Mouse (Mus musculus): Measurements from ENCODE around the gene Pnrc2. TPM values are rescaled to one million over a fixed set of nuclear protein-coding genes. Genes with fewer than 3 reads are reported as not detected.

Gene Pnrc2
- total RNA-seq, 2 experiments from 2014 or later, result 48.8 to 49.7 TPM

GRCm38 (mm10) chr4:135875546-135875945 is 1.9 kb upstream of the Pnrc2 start:
- intact Hi-C loops (cut with DNase I), result loop anchor here (10.0 kb wide), 1 partner anchor 951 kb away; the partner anchor contains the start of gene Rsrp1
- no peak for DNase-seq (ENCODE audit: low spot score in 2 of 2)

DNA sequence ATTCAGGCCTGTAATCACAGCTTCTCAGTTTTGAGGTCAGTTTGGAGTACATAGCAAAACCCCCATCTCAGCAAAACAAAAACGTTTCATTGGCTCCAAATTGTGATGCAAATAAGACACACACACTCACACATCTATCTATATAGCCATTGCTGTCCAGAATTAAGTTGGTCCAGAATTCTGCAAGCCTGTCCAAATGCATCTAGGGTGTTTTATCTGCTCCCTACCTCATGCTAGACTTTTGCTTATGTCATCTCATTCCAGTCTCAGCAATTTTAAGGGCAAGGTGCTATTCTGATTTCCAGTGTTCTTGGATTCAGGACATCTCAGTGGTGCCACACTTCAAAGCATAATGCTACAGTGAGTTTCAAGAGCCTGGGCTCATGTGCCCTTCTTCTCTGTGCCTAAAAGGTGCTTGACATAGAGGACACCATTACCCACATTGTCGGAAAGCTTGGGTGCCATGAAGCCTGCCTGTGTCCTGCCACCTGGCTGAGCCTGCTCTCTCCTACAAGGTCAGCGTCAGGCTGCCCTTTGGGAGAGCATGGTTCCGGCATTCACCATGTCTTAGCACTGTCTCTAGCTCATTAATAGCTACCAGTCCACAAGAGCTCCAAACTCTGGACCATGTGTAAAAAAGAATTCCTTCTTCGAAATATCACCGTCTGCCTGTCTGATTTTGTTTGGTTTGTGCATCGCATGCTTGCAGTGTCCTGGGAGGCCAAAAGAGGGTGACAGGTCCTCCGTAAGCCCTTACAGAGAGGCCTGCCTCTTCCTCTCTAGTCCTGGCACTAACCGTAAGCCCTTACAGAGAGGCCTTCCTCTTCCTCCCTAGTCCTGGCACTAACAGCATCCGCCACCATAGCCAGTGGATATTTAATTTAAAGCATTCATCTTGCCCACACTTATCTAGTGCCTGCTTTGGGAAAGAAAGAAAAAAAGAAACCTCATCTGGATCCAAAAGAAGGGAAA is 1.2 kb upstream of the Pnrc2 start:
- DNase-seq (ENCODE audit: low spot score in 2 of 2), result no peak
- intact Hi-C loops (cut with DNase I), result loop anchor here (10.0 kb wide), 1 partner anchor 950 kb away; the partner anchor contains the start of gene Rsrp1

GRCm38 (mm10) chr4:135872589-135873391 is 860 bp downstream of the Pnrc2 start:
- intact Hi-C loops (cut with DNase I), result loop anchor here (1.0 to 10.0 kb wide), 2 partner anchors 16 to 948 kb away; partner anchors contain the start of gene Rsrp1
- DNase-seq (ENCODE audit: low spot score in 2 of 2), result no peak

- intact Hi-C loops (cut with DNase I), result loop anchor here (10.0 kb wide), 1 partner anchor 947 kb away; the partner anchor contains the start of gene Rsrp1
- no peak for DNase-seq (ENCODE audit: low spot score in 2 of 2)
Measured at GRCm38 (mm10) chr4:135872015-135872414, 1.6 kb downstream of the Pnrc2 start.

- DNase-seq (ENCODE audit: low spot score in 2 of 2), result no peak
- intact Hi-C loops (cut with DNase I), result loop anchor here (10.0 kb wide), 1 partner anchor 946 kb away; the partner anchor contains the start of gene Rsrp1
Measured at GRCm38 (mm10) chr4:135870227-135871023, 3.2 kb downstream of the Pnrc2 start.

GRCm38 (mm10) chr4:135868996-135869395 is 4.7 kb downstream of the Pnrc2 start:
- DNase-seq (ENCODE audit: low spot score in 2 of 2), result no peak
- intact Hi-C loops (cut with DNase I), result no loop called here

GRCm38 (mm10) chr4:135857597-135858186 is 16.0 kb downstream of the Pnrc2 start:
- DNase-seq (ENCODE audit: low spot score in 2 of 2), result no peak
- intact Hi-C loops (cut with DNase I), result loop anchor here (5.0 kb wide), 1 partner anchor 35 kb away; no protein-coding TSS in a partner anchor

- peak; percentile 51 to 53 for DNase-seq (ENCODE audit: low spot score in 2 of 2)
- intact Hi-C loops (cut with DNase I), result loop anchor here (1.0 to 5.0 kb wide), 2 partner anchors 17 to 34 kb away; partner anchors contain the start of gene Pnrc2
Measured at GRCm38 (mm10) chr4:135856223-135857091, 17.2 kb downstream of the Pnrc2 start.

GRCm38 (mm10) chr4:135855536-135856222 is 18.0 kb downstream of the Pnrc2 start, which contains the start of gene Srsf10:
Srsf10 (plus strand) TSS chr4:135855747.
- DNase-seq (ENCODE audit: low spot score in 2 of 2), result peak; percentile 95 to 96
- intact Hi-C loops (cut with DNase I), result loop anchor here (1.0 to 5.0 kb wide), 2 partner anchors 18 to 33 kb away; partner anchors contain the start of gene Pnrc2

GRCm38 (mm10) chr4:135855080-135855479 is 18.6 kb downstream of the Pnrc2 start:
- DNase-seq (ENCODE audit: low spot score in 2 of 2), result no peak
- intact Hi-C loops (cut with DNase I), result loop anchor here (5.0 kb wide), 1 partner anchor 33 kb away; no protein-coding TSS in a partner anchor

DNA sequence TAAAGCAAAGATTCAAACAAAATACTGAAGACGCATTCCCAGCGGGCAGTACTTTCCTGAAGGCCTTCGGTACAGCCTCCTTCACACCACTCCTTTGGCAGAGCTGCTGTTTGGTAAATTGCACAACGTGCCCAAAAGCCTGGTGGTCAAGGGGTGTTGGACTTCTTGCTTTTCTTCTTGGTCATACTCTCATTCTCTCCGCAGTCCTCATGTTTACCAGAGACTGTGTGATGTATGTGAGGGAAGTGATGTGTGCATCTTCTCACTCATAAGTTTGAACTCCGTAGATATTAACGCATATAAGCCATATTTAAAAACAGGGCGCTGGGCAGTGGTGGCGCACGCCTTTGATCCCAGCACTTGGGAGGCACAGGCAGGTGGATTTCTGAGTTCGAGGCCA is 19.0 kb downstream of the Pnrc2 start:
- no peak for DNase-seq (ENCODE audit: low spot score in 2 of 2)
- intact Hi-C loops (cut with DNase I), result loop anchor here (5.0 kb wide), 1 partner anchor 32 kb away; no protein-coding TSS in a partner anchor

- intact Hi-C loops (cut with DNase I), result no loop called here
- DNase-seq (ENCODE audit: low spot score in 2 of 2), result no peak
Measured at GRCm38 (mm10) chr4:135853987-135854546, 19.6 kb downstream of the Pnrc2 start.

- DNase-seq (ENCODE audit: low spot score in 2 of 2), result no peak
- intact Hi-C loops (cut with DNase I), result no loop called here
Measured at GRCm38 (mm10) chr4:135851942-135852341, 21.7 kb downstream of the Pnrc2 start.

DNA sequence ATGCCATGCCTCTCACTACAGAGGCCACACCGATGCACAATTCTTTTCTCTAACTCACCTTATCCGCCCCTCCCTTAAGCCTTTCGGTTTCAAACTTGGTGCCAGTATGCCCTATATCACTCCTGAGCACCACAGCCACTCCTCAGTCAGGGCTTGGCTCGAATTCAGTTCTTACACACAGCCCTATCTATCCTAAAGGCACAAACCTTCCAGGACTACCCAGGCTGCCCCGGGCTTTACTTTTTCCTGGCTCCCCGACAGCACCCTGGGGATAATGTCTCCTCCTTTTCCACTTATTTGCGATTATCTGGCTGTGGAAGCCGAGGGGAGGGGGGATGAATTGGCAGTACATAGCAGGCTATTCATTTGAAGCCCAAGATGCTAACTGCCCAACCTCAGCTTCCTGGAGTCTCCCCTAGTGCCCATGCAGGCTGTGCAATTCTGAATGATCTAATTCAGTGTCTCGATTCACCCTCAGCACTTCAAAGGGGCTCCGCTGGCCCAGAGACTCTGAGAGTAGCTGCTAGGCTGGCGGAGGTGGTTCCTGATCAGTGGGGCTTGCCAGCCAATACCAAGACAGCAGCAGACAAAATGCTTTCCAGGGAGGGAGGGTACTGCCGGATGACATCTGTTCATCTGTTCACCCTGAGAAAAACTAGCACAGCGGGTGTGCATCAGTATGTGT is 23.1 kb downstream of the Pnrc2 start:
- peak; percentile 61 to 82 for DNase-seq (ENCODE audit: low spot score in 2 of 2)
- intact Hi-C loops (cut with DNase I), result no loop called here

DNA sequence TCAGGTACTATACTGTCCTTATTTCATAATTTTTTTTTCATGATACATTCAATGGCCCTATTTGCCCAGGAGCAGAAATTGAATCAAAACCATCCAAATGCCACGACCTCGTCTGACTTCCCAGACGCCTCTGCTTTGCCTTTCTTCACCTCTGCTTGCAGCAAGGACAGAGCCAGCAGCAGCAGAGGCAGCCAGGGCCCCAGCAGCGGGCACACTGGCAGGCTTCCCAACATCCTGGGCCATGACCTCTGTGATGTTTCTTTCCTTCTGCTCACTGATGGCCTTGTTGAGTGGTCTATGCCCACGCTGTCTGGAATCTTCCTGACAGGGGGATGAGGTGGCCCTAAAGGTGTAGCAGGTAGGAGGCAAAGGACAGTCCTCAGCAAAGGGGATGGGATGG is 26.1 kb downstream of the Pnrc2 start:
- DNase-seq (ENCODE audit: low spot score in 2 of 2), result no peak
- intact Hi-C loops (cut with DNase I), result no loop called here

- intact Hi-C loops (cut with DNase I), result no loop called here
- DNase-seq (ENCODE audit: low spot score in 2 of 2), result no peak
Measured at GRCm38 (mm10) chr4:135844400-135844799, 29.2 kb downstream of the Pnrc2 start.
